Mouse (Mus musculus): ENCODE results near the gene Lingo2.

DNA sequence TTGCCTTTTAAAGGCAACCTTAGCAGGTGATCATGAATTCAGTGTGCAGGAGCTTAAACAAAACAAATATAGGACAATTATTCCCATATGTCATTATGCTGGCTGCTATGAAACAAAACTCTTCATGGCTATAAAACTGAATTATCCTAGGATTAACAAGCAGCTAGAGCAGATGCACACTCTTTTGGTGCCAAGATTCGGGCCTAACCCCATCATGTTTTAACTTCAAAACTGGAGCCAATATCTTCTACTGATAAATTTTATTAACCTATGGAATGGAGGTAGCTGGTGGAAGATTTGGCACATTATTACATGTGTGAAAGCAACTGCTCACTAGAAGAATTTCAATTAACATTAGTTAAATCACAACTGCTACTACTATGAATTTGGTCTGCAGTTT is 235.1 kb downstream of the Lingo2 start:
- TF ChIP-seq CTCF (IDR thresholded peaks at IDR 0.05) (no peak), EP300 (IDR thresholded peaks at IDR 0.05) (no peak)
